Mouse (Mus musculus) G1E-ER4 (cell line): ENCODE results near the gene Ppp1r1b. TPM values are rescaled to one million over a fixed set of nuclear protein-coding genes. Genes with fewer than 3 reads are reported as not detected.

Experiments used
- GATA1 ChIP-seq: IDR thresholded peaks from one replicate; pipeline ENCODE4 v1.8.0; 2012; ENCODE audit warnings: low read length, inconsistent platforms
- polyA plus RNA-seq: library from polyadenylated mRNA; stranded (reverse); fragments of >175 nt; gene quantifications from 2 replicates; pipeline ENCODE4 v1.2.3, GENCODE M21; 2012

The Ppp1r1b gene
- polyA plus RNA-seq, 1 experiment = not detected

- TF ChIP-seq GATA1 = no peak
These were observed 22.9 kb upstream of the Ppp1r1b start for GRCm38 (mm10) chr11:98325191-98325820.

GRCm38 (mm10) chr11:98325821-98326218 lies 22.4 kb upstream of the Ppp1r1b start:
- TF ChIP-seq GATA1 = no peak

- TF ChIP-seq GATA1 = no peak
These were observed 21.5 kb upstream of the Ppp1r1b start for GRCm38 (mm10) chr11:98326741-98327135.

- no peak for TF ChIP-seq GATA1
These were observed 20.8 kb upstream of the Ppp1r1b start for GRCm38 (mm10) chr11:98327136-98328030.

- no peak for TF ChIP-seq GATA1
These were observed 20.2 kb upstream of the Ppp1r1b start for GRCm38 (mm10) chr11:98328031-98328370.

- TF ChIP-seq GATA1 = no peak
These were observed 19.7 kb upstream of the Ppp1r1b start for GRCm38 (mm10) chr11:98328371-98329069.

- TF ChIP-seq GATA1 = no peak
These were observed 18.9 kb upstream of the Ppp1r1b start, which contains the start of gene Neurod2 for GRCm38 (mm10) chr11:98329081-98329959. TSS of gene Neurod2 (minus strand) at chr11:98329648.

- no peak for TF ChIP-seq GATA1
These were observed 18.1 kb upstream of the Ppp1r1b start for GRCm38 (mm10) chr11:98329960-98330744.

- TF ChIP-seq GATA1 = no peak
These were observed 17.4 kb upstream of the Ppp1r1b start for GRCm38 (mm10) chr11:98330745-98331204.

GRCm38 (mm10) chr11:98331401-98331800 lies 16.8 kb upstream of the Ppp1r1b start:
- no peak for TF ChIP-seq GATA1

- TF ChIP-seq GATA1 = no peak
These were observed 16.0 kb upstream of the Ppp1r1b start for GRCm38 (mm10) chr11:98332186-98332585.

GRCm38 (mm10) chr11:98332841-98333240 lies 15.4 kb upstream of the Ppp1r1b start:
- no peak for TF ChIP-seq GATA1

- TF ChIP-seq GATA1 = no peak
These were observed 14.9 kb upstream of the Ppp1r1b start for GRCm38 (mm10) chr11:98333263-98333696.

- no peak for TF ChIP-seq GATA1
These were observed 14.0 kb upstream of the Ppp1r1b start for GRCm38 (mm10) chr11:98333981-98334741.
